Mouse (Mus musculus): ENCODE measurements around the gene Gck.
"Not testable (repeated sequence)": the region's sequence is repeated elsewhere in the genome, so short reads cannot be mapped to it uniquely, and the experiment has no call there.

Gck gene

DNA sequence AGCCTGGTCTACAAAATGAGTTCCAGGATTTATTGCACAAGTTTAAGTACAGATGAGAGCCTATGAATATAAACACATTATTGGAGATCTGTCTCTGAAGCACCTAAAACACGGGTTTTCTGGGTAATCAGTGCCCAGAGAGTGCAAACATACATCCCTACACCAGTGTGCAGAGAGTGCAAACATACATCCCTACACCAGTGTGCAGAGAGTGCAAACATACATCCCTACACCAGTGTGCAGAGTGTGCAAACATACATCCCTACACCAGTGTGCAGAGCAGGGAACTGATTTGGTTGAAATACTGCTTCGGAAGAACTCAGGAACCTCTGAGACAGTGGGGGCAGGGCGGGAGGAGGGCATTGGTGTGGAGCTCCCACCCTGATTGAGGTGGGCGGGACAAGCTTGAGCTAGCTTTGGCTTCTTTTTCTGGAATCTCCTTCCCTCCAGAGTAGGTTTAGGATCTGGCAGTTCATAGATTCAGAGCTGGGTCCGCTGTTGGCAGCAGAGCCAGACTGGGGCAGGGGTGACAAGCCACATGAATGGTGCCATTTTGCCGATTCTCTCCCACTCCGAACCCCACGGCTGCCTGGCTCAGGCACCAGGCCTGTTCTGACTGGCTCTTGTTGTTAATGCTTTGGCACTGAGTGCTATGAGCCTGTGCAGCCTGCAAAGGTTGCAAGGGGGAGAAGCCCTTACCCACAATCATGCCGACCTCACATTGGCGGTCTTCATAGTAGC, 43.9 kb downstream of the Gck start:
- DNase-seq = peak in 1 of 2 experiments; percentile 27

DNA sequence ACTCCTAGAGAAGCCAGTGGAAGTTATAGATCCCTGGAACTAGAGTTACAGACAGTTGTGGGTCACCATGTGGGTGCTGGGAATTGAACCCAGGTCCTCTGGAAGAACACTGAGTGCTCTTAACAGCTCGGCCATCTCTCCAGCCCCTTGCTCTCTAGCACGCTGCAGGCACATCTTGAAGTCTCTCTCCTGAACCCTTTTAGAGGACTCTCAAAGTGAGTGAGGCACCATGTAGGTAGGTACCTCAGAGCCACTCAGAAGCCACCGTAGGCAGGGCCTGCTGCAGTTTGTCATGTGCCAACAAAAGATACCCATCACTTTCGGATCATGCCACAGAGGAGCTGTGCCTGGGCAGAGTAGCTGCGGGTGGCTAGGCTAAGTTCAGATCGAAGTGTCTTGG, 45.0 kb downstream of the Gck start:
- DNase-seq = no peak

DNA sequence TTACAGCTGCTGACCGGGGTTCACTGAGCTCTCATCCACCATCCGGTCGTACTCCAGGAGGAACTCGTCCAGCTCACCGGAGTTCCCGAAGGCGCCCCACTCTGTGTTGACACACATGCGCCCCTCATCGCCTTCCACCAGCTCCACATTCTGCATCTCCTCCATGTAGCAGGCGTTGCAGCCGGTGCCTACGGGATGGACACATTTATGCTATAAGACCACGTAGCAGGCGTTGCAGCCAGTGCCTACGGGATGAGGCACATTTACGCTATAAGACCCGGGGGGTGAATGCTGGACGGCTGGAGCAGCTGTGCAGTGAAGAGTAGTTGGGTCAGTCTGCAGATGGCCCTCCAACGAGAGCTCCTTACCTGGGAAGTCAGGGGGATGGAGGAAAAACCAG, 45.5 kb downstream of the Gck start:
- DNase-seq = no peak

DNA sequence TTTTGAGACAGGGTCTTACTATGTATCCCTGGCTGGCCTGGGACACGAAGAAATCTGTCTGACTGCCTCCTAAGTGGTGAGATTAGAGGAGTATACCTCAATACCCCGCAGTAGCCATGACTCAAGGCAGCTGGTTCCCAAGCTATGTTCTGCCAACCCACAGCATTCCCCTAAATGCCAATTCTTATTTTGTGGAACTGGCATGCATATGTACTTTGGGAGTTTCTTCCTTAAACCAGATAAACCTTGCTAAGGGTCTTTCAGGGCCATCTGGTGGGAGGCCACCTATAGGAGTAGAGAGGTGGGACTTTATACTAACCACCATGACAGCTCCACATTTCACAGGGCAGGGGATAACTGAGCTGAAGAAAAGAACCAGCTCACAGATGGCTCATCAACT, 46.0 kb downstream of the Gck start:
- no peak for DNase-seq

DNA sequence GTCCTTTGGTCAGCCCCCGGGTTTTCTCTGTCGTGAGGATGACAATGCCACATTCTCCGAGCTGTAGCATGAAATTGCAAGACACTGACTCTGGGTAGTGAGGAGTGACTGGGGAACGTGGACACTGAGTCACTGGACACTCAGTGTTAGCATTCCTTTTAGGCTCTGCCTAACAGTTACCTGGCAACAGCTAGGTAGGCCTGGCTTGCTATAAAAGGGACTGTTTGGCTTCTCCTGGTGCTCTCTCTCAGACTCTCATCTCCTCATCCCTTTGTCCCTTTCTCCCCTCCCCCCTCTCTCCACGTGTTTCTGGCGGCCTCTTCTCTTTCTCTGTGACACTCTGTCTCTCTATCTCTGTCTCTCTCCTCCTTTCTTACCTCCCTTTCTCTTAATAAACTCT, 47.5 kb downstream of the Gck start:
- DNase-seq = no peak

DNA sequence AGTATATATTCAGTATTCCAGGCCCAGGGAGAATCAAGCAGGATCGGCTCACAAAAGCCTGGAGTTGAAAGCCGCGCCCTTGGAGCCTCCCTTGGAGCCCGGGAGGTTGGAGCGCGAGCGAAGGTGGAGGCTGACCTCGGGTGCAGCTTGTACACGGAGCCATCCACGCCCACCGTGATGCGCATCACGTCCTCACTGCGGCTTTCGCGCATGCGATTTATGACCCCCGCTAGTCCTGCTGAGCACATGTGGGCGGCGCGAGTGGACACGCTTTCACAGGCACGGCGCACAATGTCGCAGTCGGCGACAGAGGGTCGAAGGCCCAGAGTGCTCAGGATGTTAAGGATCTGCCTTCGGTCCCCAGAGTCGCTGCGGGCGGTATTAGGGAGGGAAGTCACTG, 47.9 kb downstream of the Gck start:
- peak; percentile 74 to 83 for DNase-seq

DNA sequence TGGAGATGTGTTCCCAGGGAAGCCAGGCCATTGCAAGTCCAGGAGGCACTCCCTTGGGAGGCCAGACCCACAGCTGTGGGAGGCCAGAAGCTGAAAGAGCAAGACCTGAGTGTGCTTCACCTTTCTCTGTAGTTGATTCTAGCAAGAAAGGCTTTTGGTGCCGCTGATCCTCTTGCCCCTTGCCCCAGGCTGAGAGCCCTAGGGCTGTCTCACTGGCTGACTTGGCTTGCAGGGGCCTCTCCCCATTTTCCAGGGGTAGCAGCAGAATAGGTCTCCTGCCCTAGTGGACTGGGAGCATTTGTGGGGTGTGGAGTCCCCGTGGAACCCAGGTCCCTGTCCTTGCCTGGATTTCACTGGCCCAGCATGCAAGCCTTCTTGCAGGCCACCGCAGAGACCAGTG, 48.6 kb downstream of the Gck start:
- no peak for DNase-seq

DNA sequence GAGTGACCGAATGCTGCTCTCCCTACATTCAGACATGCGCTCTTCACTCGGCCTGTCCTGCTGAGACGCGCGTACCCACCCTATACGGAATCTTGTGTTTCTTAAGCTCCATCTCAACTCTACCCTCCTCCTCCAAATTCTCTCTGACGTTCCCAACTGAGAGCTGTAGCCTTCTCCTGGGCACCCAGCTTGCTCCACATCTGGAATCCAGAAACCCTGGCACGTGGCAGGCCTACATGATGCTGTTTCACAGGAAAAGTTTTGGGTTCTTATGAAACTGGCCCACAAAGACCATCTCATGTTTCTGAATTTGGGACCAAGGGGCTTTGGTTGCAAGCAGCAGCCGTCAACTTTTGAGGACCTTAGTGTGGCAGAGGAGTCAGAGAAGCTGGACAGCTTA, 50.6 kb downstream of the Gck start:
- DNase-seq = no peak

DNA sequence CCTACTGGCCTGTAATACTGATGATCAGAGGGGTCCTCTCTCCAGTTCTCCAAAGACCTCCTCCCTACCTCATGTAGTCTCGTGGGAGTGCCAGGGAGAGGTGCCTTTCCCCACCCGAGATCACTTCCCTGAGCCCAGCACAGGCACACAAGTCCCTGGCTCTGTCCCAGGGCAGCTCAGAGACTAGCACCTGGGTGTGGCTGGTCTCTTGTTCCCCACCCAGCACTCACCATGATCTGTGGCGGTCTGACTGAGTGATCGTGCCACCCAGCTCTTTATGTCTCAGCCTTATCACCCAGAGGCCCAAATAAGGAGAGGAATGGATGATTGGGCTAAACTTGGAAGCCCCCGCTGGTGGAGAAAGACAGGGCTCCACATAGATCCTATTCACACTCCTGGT, 51.4 kb downstream of the Gck start, which contains the start of gene Myl7:
Gene Myl7 (minus strand): TSS at position 252 of the 400 bp plus-strand sequence.
- DNase-seq = no peak

DNA sequence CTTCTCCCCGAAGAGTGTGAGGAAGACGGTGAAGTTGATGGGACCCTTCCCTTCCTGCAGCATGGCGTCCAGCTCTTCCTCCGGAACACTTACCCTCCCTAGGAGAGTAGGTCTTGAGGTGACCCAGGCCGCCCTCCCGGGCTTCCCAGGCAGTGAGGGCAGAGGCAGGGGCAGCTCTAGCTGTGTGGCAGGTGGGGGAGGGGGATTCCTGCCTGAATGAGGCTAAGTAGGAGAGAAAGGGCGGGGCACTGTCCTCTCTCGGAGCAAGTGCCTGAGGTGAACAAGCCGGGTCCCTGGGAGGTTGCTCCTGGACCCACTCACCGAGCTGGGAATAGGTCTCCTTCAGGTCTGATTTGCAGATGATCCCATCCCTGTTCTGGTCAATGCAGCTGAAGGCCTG, 52.0 kb downstream of the Gck start:
- DNase-seq = peak in 1 of 2 experiments; percentile 40

DNA sequence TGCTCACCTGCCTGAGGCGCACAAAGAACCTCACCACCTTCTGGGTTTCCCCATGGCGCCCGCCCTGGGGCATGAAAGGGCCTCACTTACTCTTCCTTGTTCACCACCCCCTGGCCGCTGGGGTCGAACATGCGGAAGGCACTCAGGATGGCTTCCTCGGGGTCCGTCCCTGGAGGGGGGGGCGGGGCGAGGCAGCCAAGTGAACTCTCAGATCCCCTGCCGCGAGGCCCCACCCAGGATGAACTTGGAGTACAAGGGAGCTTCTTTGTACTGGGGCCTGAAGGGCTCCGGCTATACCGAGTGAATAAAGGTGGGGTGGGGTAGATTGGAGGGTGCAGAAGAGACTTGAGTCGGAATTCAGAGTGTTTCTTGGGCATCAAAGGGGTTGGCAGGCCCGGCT, 52.7 kb downstream of the Gck start:
- peak in 1 of 2 experiments; percentile 34 for DNase-seq

DNA sequence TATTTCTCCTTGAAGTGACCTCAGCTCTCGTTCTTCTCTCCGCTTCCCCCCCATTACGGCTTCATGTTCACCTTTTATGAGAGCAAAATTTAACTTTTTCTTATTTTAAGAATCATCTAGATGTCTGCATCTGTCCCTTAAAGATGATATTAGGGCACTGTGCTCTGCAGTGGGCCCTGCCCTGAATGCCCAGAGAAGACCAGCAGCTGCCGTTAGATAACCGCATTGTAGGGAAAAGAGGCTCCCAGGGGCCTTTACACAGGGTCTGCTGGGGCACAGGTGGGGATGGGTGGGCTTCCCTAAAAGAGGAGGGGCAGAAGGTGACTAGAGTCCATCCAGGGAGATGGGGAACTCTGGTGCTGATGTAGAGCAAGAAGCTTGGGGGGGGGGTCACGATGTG, 56.1 kb downstream of the Gck start:
- DNase-seq = no peak

DNA sequence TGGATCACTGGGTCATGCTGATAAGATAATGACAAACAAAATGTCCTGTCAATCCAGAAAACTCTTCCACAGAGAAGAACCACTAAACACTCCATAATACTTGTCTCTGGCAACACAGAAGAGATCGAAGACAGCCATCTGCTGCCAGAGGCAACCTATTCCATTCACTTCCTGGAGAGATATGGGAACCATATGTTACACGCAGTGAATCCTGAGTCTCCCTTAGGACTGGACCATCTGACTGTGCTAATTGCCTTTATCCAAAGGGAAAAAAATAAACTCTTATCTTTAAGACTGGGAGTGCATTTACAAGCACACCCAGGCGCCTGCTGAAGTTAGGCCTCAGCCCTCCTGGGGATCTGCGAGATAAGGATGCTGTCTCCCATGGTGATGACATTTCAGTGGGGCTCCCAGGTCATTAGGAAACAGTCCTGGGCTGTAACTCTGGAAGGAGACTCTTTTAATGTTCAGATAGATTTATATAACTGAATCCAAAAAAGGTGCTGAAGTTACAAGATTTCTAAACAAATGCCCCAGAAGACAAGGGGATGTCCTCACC, 57.0 kb downstream of the Gck start:
- DNase-seq = no peak

DNA sequence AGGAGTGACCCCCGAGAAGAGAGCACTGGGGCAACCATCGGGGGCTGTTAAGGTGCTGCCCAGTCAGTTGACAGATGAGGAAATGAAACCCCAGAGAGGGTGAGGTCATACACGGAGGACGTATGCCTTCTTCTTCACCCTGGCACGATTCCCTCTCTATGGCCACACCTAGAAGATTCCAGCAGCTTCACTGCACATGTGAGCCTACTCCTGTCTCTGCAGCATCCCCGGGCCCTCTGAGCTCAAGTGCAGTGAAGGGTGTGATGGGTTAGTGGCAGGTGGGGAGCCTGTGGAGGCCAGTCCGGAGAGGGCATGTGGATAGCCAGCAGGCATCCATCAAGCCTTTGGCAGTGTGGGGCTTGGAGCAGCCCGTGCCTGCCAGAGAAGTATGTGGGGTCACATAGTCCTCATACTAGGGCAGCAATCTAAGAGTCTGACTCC, 57.7 kb downstream of the Gck start:
- peak; percentile 70 to 80 for DNase-seq

DNA sequence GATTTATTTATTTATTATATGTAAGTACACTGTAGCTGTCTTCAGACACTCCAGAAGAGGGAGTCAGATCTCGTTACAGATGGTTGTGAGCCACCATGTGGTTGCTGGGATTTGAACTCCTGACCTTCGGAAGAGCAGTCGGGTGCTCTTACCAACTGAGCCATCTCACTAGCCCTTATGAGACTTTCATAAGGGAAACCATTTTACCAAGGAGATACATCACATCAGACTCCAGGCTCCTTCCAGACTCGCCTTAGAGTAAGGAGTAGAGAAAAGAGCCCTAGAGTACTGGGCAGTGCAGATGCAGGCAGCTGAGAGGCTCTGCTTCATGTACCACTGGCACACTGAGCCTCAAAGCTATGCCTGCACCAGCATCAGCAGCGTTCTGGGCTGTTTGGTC, 61.3 kb downstream of the Gck start:
- DNase-seq = not testable (repeated sequence)

DNA sequence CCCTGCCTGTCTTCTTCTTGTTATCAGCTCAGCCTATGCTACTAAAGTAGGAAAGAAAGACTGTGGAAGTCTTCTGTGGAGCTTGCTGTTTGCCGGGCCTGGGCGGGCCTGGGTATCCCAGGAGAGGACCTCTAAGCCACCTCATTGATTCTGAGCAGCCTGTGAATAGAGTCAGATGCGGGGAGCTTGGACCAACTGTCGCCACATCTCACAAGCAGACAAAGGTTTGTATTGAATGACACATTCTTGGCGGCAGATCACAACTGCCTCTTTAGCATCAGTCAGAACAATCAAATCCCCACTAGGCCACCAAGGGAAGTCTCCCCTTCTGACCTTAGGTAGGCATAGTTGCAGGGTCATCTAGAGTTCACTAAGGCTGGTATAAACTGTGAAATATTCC, 62.6 kb downstream of the Gck start:
- no peak for DNase-seq

DNA sequence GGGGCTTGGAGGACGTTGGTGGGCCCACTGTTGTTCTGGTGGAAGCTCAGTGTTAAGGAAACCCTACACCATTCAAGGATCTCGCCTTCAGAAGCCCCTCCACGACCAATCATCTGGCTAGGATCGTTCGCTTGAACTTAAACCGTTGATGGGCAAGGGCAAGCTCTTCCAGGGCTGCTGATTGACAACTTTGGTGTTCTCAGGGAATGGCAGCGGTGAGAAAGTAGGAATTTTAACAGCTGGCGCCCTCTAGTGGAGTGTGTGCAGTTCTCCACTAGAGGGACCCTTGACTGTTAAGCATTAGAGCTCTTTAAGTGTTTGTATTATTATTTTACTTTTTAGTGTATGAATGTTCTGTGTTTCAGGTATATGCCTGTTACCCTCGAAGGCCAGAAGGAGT, 63.7 kb downstream of the Gck start:
- peak; percentile 76 to 79 for DNase-seq

DNA sequence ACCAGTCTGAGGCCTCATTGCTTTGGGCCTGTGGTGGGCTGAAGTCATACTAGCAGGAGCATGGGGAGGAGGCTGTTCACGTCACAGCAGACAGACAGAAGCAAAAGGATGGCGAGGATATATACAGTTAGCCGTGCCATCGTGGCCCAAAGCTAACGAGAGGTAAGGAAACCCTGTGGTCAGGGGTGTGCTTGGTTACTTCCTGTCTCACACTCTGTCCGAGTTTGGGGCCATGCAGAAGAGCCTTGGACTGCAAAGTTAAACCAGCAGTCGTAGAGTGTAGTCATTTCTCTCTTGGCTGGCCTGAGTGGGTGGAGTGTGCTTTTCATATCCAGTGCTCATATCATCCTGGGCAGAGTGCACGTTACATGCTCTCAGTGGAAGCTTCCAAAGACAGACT, 67.4 kb downstream of the Gck start:
- no peak for DNase-seq

DNA sequence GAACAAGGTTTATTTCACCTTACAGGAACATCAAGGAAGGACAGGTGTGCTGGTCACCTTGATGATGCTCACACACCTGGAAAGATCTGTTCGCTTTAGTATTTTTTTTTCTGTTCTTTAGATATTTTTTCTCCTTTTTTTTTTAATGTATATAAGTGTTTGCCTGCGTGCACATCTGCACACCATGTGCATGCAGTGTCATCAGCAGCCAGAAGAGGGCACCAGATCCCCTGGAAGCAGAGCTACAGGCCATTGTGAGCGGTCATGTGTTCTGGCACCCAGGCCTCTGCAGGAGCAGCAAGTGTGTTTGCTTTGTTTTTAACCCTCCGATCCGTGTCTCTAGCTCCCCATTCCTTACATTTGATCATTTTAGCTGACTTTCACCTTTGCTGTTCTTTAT, 70.0 kb downstream of the Gck start:
- peak; percentile 82 to 83 for DNase-seq

DNA sequence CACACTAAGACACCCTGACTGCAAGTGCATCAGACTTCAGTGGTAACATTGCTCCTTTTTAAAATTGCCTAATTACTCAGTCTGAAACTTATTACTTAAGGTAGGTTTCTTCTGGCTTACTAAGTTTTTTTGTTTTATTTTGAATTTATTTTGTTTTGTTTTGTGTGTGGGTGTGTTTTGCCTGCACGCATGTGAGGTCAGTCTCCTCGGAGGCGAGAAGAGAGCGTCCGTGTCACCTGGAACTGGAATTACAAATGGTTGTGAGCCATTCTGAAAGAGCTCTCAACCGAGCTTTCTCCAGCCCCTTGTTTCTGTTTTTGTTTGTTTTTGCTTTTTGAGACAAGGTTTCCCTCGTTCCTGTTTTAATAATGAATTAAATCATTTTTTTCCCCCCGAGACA, 71.2 kb downstream of the Gck start:
- no peak for DNase-seq

DNA sequence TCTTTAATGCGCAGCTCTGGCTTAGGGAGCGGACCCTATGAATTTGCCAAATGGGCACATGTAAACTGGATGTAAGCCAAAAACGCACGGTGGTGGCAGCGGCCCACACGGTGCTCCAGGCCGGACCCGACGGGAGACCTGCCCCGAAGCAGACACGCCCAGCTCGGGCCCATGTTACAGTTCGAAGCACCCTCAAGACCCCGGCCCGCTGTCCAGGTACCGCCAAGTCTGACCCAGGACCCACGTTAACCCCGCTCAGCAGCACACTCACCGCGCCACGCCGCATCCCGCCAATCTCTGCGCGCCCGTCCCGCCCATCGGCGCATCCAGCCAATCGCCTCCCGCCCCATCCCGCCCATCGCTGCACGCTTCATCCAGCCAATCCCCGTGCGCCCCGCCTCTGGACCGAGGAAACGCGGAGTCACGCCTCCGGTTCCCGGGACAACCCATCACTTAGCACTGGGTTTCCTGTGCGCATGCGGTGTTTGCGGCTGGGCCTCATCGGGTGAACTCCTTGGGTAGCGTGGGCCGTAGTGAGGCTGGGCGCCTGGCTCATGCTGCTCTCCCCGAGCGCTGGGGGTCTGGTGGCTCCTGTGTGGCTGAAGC, 71.9 kb downstream of the Gck start, which contains the start of gene Pold2:
Gene Pold2 (minus strand): TSS at position 372 of the 606 bp plus-strand sequence.
- peak; percentile 98 to 99 for DNase-seq

DNA sequence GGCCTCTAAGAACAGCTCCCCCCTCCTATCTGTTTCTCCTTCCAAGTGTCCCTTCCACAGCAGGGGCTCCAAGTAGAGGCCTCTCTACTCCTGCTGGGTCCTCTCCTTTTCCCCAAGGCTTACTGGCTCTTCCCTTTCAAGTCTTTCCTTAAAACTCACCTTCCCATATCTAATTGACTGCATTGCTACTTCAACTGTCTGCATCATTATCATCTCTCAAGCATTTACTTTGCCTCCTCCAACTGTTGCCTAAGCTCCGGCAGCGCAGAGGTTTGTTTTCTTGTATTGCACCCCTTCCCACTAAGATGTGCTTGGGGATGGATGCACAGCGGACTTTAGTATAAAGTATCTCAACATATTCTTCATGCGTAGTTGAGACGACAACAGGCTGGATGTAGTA, 72.5 kb downstream of the Gck start:
- no peak for DNase-seq

DNA sequence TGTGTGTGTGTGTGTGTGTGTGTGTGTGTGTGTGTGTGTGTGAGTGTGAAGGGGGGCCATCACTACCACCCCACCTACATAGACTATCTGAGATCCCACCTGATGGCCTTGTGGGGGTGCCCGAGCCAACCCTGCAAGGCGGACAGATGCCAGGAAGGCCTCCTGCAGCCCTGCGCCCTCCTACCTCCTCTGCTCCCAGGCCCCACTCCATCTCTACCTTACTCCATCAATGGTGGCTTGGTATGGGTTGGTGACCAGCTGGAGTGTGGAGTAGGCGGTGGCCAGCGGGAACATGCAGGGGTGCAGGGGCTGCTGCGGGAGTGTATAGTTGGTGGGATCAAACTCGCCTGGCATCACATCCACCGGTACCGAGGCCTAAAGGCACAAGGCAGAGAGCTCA, 76.7 kb downstream of the Gck start:
- DNase-seq = no peak

DNA sequence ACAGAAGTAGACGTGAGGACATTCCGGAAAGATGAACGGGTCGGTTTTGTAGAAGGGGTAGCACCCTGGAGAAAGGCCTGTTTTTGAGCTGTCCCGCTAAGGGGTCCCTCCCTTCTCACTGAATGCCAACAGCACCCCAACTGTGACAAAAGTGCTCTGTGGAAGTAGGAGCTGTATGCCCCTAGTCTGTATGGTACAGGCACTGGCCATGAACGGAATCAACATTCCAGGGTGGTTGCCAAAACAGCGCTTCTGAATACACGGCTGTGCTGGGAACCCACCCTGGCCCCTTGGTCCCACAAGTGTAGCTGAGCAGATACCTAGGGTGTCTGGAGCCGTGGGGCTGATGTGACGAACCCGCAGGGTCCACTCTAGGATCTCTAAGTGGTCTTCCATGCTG, 77.2 kb downstream of the Gck start:
- no peak for DNase-seq
